Mouse (Mus musculus) lung, embryonic 16.5 days (tissue): ENCODE measurements around the gene Obp2b. TPM values are rescaled to one million over a fixed set of nuclear protein-coding genes. Genes with fewer than 3 reads are reported as not detected.
"Not testable (repeated sequence)": the region's sequence is repeated elsewhere in the genome, so short reads cannot be mapped to it uniquely, and the experiment has no call there.

Experiments used
- ATAC-seq: fragments of 200-750 bp; cut with Nextera tagmentation; 2 replicates; pipeline ENCODE4 v1.8.0; 2017; ENCODE audit warnings: low read depth, mild to moderate bottlenecking, moderate library complexity
- H3K27ac ChIP-seq: fragments of 300-500 bp; sonication (generic); 2 replicates; pipeline ENCODE4 v1.5.1; 2014; ENCODE audit warnings: mild to moderate bottlenecking, control low read depth, low read length
- H3K27me3 ChIP-seq: fragments of 300-500 bp; sonication (generic); 2 replicates; pipeline ENCODE4 v1.6.1; 2014; ENCODE audit warnings: low read depth, low read length, mixed read lengths; ENCODE audit not compliant: control insufficient read depth, insufficient read depth
- H3K36me3 ChIP-seq: fragments of 300-500 bp; sonication (generic); 2 replicates; pipeline ENCODE4 v1.6.1; 2014; ENCODE audit warnings: low read length; ENCODE audit not compliant: control insufficient read depth, insufficient read depth
- H3K4me1 ChIP-seq: fragments of 300-500 bp; sonication (generic); replicated peaks from 2 replicates; pipeline ENCODE4 v1.6.1; 2014; ENCODE audit warnings: low read length, mixed read lengths; ENCODE audit not compliant: control insufficient read depth, insufficient read depth
- H3K4me2 ChIP-seq: fragments of 300-500 bp; sonication (generic); 2 replicates; pipeline ENCODE4 v1.6.1; 2014; ENCODE audit warnings: low read depth, low read length, control low read depth
- H3K4me3 ChIP-seq: fragments of 300-500 bp; sonication (generic); 2 replicates; pipeline ENCODE4 v1.5.1; 2014; ENCODE audit warnings: mild to moderate bottlenecking, low read length, control low read depth
- H3K9ac ChIP-seq: fragments of 300-500 bp; sonication (generic); 2 replicates; pipeline ENCODE4 v1.6.1; 2014; ENCODE audit warnings: low read length, control low read depth
- H3K9me3 ChIP-seq: fragments of 300-500 bp; sonication (generic); 2 replicates; pipeline ENCODE4 v1.6.1; 2016; ENCODE audit warnings: low read length; ENCODE audit not compliant: control insufficient read depth
- WGBS: fragments of 180-500 bp; shearing (Covaris S2); extraction: QIAGEN DNeasy Blood & Tissue Kit; methylation state at CpG from one replicate; pipeline ENCODE4 v1.1.7; 2014; 5-methylcytosine and 5-hydroxymethylcytosine counted together
- polyA plus RNA-seq: library from polyadenylated mRNA; unstranded; fragments of >200 nt; fragmentation: Nextera tagmentation; extraction: Ambion mirVana; gene quantifications from 2 replicates; pipeline ENCODE4 v1.2.1, GENCODE M21; 2015

Gene Obp2b
- polyA plus RNA-seq, 1 experiment from 2014 or later: not detected

DNA sequence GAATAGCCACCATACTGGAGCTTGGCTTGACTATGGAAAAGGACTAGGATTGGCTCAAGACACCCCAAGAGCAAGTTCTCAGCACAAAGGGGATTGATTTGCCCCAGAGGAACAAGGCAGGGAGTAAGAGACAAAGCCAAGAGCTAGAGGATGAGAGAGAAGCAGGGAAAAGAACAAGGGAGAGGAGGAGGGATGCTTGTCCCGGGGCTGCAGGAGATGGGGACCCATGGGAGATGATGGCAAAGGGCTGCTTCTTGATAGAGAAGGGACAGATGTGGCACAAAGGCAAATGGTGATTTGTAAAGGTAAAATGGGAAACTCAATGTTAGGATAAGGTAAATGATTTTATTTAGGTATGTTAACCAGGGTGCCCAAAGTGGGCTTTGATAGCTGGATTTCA lies 27.8 kb upstream of the Obp2b start:
- H3K9ac ChIP-seq, H3K4me2 ChIP-seq, H3K9me3 ChIP-seq, H3K27ac ChIP-seq, H3K4me3 ChIP-seq, H3K27me3 ChIP-seq, H3K36me3 ChIP-seq, ATAC-seq, H3K4me1 ChIP-seq: not testable (repeated sequence)
- WGBS: 91% methylated on average over 1 of the region's 1 CpGs

DNA sequence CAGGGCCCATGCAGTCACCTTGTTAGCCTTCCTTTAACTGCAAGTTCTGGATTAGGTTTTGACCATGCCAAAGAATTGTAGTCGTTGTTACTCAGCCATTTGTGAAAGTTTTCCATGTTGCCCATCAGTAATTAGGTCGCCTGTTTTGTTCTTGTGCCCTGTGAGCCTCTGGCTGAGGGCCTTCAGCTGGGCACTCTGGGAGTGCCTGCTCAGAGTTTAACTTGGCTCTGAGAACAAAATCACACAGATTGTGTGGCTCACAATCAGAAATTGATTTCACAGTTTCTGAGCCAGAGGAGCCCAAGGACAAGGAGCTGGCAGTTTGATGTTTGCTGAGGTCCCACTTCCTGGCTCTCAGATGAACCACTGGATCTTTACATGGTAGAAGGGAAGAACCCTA lies 27.0 kb upstream of the Obp2b start:
- H3K27ac ChIP-seq, H3K4me2 ChIP-seq, ATAC-seq, H3K9me3 ChIP-seq, H3K4me1 ChIP-seq, H3K4me3 ChIP-seq, H3K36me3 ChIP-seq, H3K27me3 ChIP-seq, H3K9ac ChIP-seq: not testable (repeated sequence)
- 66% methylated on average over 2 of the region's 2 CpGs for WGBS

DNA sequence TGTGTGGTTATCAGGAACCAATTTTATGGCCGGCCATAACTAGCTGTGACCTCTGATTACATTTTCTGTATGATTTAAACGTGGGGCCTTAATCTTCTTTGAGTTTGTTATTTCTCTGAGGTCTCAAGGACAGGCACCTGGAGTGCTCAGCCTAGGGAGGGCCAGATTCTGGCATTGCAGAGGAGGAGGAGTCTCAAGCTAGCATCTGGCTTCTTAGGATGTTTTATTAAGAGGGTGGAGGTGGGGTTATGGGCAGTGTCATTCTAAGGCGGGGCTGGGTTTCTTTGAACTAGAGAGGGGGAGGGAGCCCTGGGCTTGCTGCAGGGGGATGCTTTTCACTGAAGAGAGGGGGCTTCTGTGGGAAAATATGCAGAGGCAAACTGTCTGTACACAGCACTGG lies 25.2 kb upstream of the Obp2b start:
- not testable (repeated sequence) for H3K27ac ChIP-seq, H3K4me1 ChIP-seq, H3K9ac ChIP-seq, H3K4me2 ChIP-seq, H3K27me3 ChIP-seq, ATAC-seq, H3K36me3 ChIP-seq, H3K4me3 ChIP-seq, H3K9me3 ChIP-seq
- 16% methylated on average over 3 of the region's 3 CpGs for WGBS

DNA sequence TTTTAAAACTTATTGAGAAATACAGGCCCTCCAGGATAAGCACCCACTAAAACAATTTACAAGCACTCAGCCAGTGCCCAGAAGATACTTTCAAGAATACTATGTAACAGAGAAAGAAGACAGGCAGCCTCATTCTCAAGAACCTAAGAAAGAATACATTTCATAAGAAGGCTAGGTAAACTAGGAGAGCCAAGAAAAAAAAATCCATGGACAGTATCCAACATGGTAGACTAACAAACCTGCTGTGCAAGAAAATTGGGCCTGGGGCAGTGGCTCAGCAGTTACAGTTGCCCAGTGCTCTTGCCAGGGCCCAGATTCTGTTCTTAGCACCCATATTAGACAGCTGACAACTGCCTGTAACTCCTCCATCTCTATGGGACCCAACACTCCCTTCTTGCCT lies 19.6 kb upstream of the Obp2b start:
- Histone ChIP-seq H3K27ac (no peak overlapping the region), H3K4me1 (no peaks in the 10 kb centered on the region), H3K4me3 (no peak overlapping the region), H3K27me3 (no peaks in the 10 kb centered on the region), H3K36me3 (no peaks in the 10 kb centered on the region), H3K4me2 (no peak overlapping the region), H3K9me3 (peaks cover 5% of the 10 kb centered on the region; the same call in 1 of the 2 replicates), H3K9ac (no peak overlapping the region)
- no peak for ATAC-seq

DNA sequence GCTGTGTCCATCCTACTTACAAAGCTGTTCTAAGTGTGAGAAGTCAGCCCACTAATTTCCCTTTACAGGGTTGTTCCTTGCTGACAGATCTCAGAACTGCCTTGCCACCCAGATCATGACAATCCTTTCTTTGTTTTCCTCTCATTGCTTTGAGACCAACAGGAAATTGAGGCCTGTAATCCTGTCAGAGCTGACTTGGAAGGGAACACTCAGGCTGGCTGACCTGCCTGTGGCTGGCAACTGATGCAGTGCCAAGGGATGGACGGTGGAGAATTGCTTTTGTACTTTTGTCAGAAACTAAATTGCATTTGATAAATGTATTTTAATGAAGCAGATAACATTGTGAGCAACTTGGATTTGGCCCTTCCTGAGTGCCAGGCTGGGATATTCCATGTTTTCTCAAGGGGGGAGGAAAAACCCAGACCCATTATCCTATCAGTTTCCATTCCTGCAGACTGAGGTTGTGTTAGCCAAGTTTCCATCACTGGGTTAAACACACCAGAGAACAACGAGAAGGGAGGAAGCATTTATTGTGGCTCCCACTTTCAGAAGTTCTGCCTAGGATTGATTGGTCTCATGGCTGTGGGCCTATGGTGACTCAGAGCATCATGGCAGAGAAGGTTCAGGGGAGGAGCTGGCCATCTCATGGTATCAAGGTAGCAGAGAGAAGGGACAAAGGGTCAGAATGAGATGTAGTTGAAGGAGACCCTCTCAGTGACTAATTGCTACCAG lies 3.4 kb upstream of the Obp2b start:
- Histone ChIP-seq H3K27ac (no peak overlapping the region), H3K27me3 (no peaks in the 10 kb centered on the region), H3K9ac (no peak overlapping the region), H3K4me1 (no peaks in the 10 kb centered on the region), H3K4me2 (no peak overlapping the region), H3K36me3 (no peaks in the 10 kb centered on the region), H3K9me3 (no peaks in the 10 kb centered on the region), H3K4me3 (no peak overlapping the region)
- WGBS: 55% methylated on average over 2 of the region's 2 CpGs
- no peak for ATAC-seq

DNA sequence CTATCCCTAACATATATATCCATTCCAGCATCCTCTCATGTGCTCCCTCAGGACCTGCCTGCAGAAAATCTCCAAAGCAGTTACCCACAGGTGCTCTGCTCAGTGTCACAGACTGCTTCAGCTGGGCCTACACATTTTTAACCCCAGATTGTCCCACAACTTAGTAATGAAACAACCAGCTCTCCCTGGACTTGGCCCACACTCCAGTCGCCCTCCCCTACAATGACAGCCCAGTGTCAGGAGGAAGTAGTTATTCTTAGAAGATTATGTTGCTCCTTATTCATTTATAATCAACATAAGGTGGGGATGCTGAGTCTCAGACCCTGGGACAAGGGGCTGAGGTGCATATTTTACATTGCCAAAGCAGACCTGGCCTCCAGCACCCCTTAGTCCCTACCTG lies 4.9 kb downstream of the Obp2b start:
- H3K4me2 ChIP-seq: no peak overlapping the region
- H3K27ac ChIP-seq: no peak overlapping the region
- no peak for ATAC-seq
- no peaks in the 10 kb centered on the region for H3K36me3 ChIP-seq
- H3K4me1 ChIP-seq: no peaks in the 10 kb centered on the region
- H3K4me3 ChIP-seq: no peak overlapping the region
- H3K9me3 ChIP-seq: no peaks in the 10 kb centered on the region
- H3K9ac ChIP-seq: no peak overlapping the region
- 46% methylated on average over 1 of the region's 1 CpGs for WGBS
- no peaks in the 10 kb centered on the region for H3K27me3 ChIP-seq

DNA sequence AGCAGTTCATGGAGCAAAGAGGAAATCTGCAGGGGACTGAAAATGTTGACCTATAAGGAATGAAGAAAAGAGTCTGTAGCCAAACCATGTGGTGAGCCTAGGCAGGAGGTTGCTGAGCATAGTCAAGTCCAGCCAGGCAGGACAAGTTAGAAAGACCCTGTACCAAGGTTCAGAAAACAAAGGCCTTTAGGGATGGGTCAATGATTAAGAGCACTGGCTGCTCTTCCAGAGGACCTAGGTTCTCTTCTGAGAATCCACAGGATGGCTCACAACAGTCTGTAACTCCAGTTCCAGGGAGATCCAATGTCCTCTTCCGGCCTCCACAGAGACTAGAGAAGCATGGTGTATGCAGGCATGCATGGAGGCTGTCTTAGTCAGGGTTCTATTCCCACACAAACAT lies 17.4 kb downstream of the Obp2b start:
- Histone ChIP-seq H3K4me3 (no peak overlapping the region), H3K4me2 (no peak overlapping the region), H3K36me3 (no peaks in the 10 kb centered on the region), H3K4me1 (no peaks in the 10 kb centered on the region), H3K9ac (no peak overlapping the region), H3K9me3 (no peaks in the 10 kb centered on the region), H3K27ac (no peak overlapping the region), H3K27me3 (no peaks in the 10 kb centered on the region)
- no peak for ATAC-seq
- WGBS: 100% methylated on average over 1 of the region's 1 CpGs

DNA sequence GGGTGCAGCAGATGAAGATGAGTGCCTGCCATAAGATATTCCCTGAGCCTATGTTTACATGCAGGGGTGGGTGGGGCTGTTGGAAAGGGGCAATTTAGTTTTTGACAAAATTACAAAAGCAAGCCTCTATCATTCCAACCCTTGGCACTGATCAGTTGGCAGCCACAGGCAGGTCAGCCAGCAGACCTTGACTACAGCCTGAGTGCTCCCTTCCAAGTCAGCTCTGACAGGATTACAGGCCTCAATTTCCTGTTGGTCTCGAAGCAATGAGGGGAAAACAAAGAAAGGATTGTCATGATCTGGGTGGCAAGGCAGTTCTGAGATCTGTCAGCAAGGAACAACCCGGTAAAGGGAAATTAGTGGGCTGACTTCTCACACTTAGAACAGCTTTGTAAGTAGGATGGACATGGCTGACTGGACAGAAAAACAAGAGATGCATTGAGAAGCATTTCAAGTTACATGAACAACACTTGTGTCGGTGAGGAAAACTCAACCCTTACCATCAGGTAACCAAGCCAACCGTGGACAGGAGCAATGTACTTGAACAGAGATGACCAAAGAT lies 21.3 kb downstream of the Obp2b start:
- WGBS: 59% methylated on average over 4 of the region's 4 CpGs
- Histone ChIP-seq H3K4me2 (no peak overlapping the region), H3K9me3 (no peaks in the 10 kb centered on the region), H3K4me3 (no peak overlapping the region), H3K27me3 (no peaks in the 10 kb centered on the region), H3K36me3 (no peaks in the 10 kb centered on the region), H3K27ac (no peak overlapping the region), H3K9ac (no peak overlapping the region), H3K4me1 (no peaks in the 10 kb centered on the region)
- ATAC-seq: no peak

DNA sequence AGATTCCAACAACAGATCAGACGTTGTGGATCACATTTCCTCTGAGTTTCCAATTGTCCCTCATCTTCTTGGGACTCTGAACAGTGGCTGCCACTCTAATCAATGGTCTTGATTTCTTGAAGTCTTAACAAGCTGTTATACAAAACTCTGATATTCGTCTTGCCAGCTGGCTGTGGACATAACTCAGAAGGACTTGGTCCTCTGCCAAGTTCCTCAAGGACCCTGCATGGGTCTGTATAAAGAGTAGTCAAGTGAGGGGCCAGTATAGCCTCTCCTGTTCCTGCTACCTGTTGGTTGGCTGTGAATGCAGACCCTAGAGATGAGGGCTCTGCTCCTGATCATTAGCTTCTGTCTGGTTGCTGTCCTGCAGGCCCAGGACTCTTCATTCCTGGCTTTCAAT lies 28.5 kb downstream of the Obp2b start, which contains the start of gene Lcn3:
Gene Lcn3, plus strand, starts transcription at position 301 of the 400 bp plus-strand sequence.
- Histone ChIP-seq H3K9me3 (no peaks in the 10 kb centered on the region), H3K4me3 (no peak within 1 kb of the TSS), H3K9ac (no peak within 1 kb of the TSS), H3K36me3 (no peaks in the 10 kb centered on the region), H3K4me2 (no peak within 1 kb of the TSS), H3K4me1 (no peaks in the 10 kb centered on the region), H3K27ac (no peak within 1 kb of the TSS), H3K27me3 (no peaks in the 10 kb centered on the region)
- no peak for ATAC-seq
- WGBS: 10% methylated on average over 2 of the region's 2 CpGs
